Mouse (Mus musculus): ENCODE results near the gene Tpi1.

- TF ChIP-seq ZNF384 (IDR thresholded peaks at IDR 0.05; ENCODE audit: low read depth, low read length): no peak
- TF ChIP-seq MAFK (IDR thresholded peaks at IDR 0.05; ENCODE audit: insufficient read depth, low read depth, low read length): no peak
- TF ChIP-seq HCFC1 (IDR thresholded peaks at IDR 0.05; ENCODE audit: borderline replicate concordance, insufficient read depth, low read length): no peak
- no peak for TF ChIP-seq ZC3H11A (IDR thresholded peaks at IDR 0.05; ENCODE audit: borderline replicate concordance, low read depth, low read length)
- no peak for TF ChIP-seq CHD2 (IDR thresholded peaks at IDR 0.05; ENCODE audit: low read depth, low read length)
Measured at GRCm38 (mm10) chr6:124857840-124858530, 43.9 kb upstream of the Tpi1 start.
